Mouse (Mus musculus) embryonic facial prominence, embryonic 14.5 days (tissue): ENCODE results near the gene Nek2. TPM values are rescaled to one million over a fixed set of nuclear protein-coding genes. Genes with fewer than 3 reads are reported as not detected.

Experiments used
- ATAC-seq: fragments of 200-750 bp; cut with Nextera tagmentation; 2 replicates; pipeline ENCODE4 v1.8.0; 2017; ENCODE audit warnings: low read depth, moderate number of reproducible peaks, moderate TSS enrichment
- DNase-seq: peaks from one replicate; pipeline ENCODE4 v3.0.0-alpha.2; 2015; ENCODE audit warnings: low spot score
- H3K27ac ChIP-seq: fragments of 300-500 bp; sonication (generic); replicated peaks from 2 replicates; pipeline ENCODE4 v1.5.1; 2014; ENCODE audit warnings: low read depth, mild to moderate bottlenecking, low read length, moderate library complexity
- H3K27me3 ChIP-seq: fragments of 300-500 bp; sonication (generic); replicated peaks from 2 replicates; pipeline ENCODE4 v1.6.1; 2014; ENCODE audit warnings: low read length; ENCODE audit not compliant: control insufficient read depth, insufficient read depth
- H3K36me3 ChIP-seq: fragments of 300-500 bp; sonication (generic); 2 replicates; pipeline ENCODE4 v1.6.1; 2014; ENCODE audit warnings: low read length, mixed read lengths; ENCODE audit not compliant: control insufficient read depth, insufficient read depth
- H3K4me1 ChIP-seq: fragments of 300-500 bp; sonication (generic); 2 replicates; pipeline ENCODE4 v1.6.1; 2014; ENCODE audit warnings: antibody characterized with exemption, low read length; ENCODE audit not compliant: control insufficient read depth, insufficient read depth
- H3K4me2 ChIP-seq: fragments of 300-500 bp; sonication (generic); 2 replicates; pipeline ENCODE4 v1.6.1; 2014; ENCODE audit warnings: low read depth, mild to moderate bottlenecking, low read length, moderate library complexity, mixed read lengths
- H3K4me3 ChIP-seq: fragments of 300-500 bp; sonication (generic); 2 replicates; pipeline ENCODE4 v1.5.1; 2014; ENCODE audit warnings: low read depth, mild to moderate bottlenecking, low read length
- H3K9ac ChIP-seq: fragments of 300-500 bp; sonication (generic); 2 replicates; pipeline ENCODE4 v1.6.1; 2014; ENCODE audit warnings: low read depth, mild to moderate bottlenecking, low read length, moderate library complexity, mixed read lengths
- H3K9me3 ChIP-seq: fragments of 300-500 bp; sonication (generic); 2 replicates; pipeline ENCODE4 v1.6.1; 2016; ENCODE audit warnings: low read length; ENCODE audit not compliant: control insufficient read depth
- WGBS: fragments of 180-500 bp; shearing (Covaris S2); extraction: QIAGEN DNeasy Blood & Tissue Kit; methylation state at CpG from one replicate; pipeline ENCODE4 v1.1.7; 2014; 5-methylcytosine and 5-hydroxymethylcytosine counted together
- polyA plus RNA-seq: library from polyadenylated mRNA; unstranded; fragments of >200 nt; fragmentation: Nextera tagmentation; extraction: Ambion mirVana; gene quantifications from 2 replicates; pipeline ENCODE4 v1.2.1, GENCODE M21; 2014

Gene Nek2
- polyA plus RNA-seq, 1 experiment from 2014 or later, result 28.1 TPM

DNA sequence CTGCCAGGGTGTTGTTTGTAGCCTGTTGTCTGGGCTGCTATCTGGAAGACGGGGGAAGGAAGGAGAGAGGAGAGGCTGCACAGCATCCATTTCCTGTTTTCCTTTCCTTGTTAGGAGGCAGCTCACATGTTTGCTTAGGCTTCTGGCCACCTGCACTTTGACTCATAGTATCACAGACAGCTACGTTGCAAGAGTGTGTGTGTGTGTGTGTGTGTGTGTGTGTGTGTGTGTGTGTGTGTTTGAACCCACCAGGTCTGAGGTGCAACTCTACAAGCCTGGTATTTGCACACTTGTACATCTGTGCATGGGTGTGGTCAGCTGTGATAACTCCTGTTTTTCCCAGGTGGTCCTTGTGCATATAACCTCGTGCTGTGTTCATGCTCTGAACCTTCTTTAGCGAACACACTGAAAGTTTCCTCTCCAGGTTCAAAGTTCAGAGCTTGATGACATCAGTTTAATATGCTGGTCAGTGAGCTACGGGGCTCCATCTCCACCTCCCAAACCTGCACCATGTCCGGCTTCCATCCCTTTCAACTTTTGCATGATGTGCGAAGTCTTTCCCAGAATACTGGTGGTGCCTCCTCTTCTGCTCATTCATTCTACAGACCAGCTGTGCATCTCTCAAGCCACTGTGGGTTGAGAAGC lies 27.2 kb upstream of the Nek2 start:
- no peak for ATAC-seq
- no peak overlapping the region for H3K27ac ChIP-seq
- no peak overlapping the region for H3K4me3 ChIP-seq
- H3K4me1 ChIP-seq, result no peaks in the 10 kb centered on the region
- 70% methylated on average over 6 of the region's 7 CpGs for WGBS
- H3K27me3 ChIP-seq, result no peaks in the 10 kb centered on the region
- no peaks in the 10 kb centered on the region for H3K36me3 ChIP-seq
- DNase-seq, result no peak
- no peak overlapping the region for H3K4me2 ChIP-seq
- H3K9ac ChIP-seq, result no peak overlapping the region
- H3K9me3 ChIP-seq, result no peaks in the 10 kb centered on the region

DNA sequence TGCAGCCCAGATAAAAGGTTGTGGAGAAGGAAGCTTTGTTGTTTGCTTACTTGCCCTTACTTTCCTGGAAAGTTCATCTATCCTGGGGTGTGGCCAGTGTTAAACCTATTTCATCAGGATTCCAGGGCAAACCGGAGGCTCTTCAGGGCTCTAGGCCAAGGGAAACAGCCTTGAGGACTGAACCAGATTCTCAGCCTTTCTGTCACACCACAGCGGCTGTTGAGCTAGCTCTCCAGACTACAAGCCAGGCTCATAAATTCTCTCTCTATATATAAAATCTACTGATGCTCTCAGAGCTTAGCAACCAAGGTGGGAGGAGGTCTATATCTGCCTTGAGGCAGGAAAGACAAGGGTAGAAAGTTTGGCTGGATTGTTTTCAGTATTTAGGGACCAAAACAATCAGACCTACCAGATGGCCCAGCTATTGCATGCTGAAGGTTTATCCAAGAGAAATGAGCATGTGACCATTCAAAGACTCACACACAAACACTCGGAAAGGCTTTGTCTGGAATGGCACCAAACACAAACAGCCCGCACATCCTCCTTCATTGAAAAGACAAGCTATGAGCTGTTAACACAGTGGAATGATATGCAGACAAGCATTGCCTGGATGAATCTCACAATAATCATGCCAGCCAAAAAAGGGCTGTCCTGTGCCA lies 24.9 kb upstream of the Nek2 start:
- Histone ChIP-seq H3K4me2 (no peak overlapping the region), H3K4me3 (no peak overlapping the region), H3K27me3 (no peaks in the 10 kb centered on the region), H3K9ac (no peak overlapping the region), H3K4me1 (no peaks in the 10 kb centered on the region), H3K36me3 (no peaks in the 10 kb centered on the region), H3K27ac (no peak overlapping the region), H3K9me3 (no peaks in the 10 kb centered on the region)
- ATAC-seq, result no peak
- 82% methylated on average over 4 of the region's 4 CpGs for WGBS
- no peak for DNase-seq

- Histone ChIP-seq H3K4me3 (no peak overlapping the region), H3K4me2 (no peak overlapping the region), H3K9me3 (0 out of 2 replicates have a peak, but pooled peaks cover 5% of the 10 kb centered on the region), H3K27ac (0 out of 2 replicates have a peak overlapping the region, but pooled peaks have one; percentile 28), H3K4me1 (0 out of 2 replicates have a peak, but pooled peaks cover 4% of the 10 kb centered on the region), H3K36me3 (no peaks in the 10 kb centered on the region), H3K27me3 (no peaks in the 10 kb centered on the region), H3K9ac (no peak overlapping the region)
- peak; percentile 80 for ATAC-seq
- peak; percentile 61 for DNase-seq
- 58% methylated on average over 9 of the region's 9 CpGs for WGBS
Observed at GRCm38 (mm10) chr1:191802093-191802819, 19.0 kb upstream of the Nek2 start.

DNA sequence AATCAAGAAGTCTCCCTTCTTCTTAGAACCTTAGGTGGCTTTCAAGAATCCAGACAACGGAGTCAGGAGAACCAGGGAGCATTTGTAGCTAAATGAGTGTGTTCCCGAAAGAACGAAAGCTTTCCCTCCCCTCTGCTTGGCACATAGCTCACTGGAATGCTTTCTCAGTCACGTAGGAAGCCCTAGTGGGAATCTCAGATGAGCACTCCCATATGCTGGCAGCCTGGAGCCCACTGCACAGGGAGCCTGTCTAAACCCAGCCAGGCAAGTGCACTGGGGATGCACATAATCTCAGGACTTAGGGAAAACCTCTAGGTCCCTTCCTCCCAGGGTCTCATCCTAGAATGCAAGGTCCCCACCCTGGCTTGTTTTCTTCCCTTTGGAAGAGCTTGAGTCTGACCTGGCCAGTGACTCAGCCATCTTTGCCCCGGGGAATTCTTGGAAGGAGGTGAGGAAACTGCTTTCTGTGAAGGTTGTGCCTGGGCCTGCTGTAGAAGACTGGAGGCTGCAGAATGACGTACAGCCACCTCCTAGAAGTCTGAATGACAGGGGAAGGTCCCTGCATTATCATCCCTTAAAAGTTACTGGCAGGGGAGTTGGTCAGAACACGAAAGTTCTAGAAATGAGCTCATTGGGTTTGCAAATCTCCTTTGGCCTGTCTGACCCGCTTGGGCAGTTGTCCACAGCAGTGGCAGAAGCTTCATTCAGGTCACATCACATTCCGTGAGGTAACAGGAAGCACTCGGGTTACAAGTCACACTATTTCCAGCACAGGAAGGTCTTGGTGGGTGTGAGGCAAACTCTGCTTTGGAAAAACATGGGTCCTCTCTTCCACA lies 18.2 kb upstream of the Nek2 start:
- no peak overlapping the region for H3K4me2 ChIP-seq
- H3K27me3 ChIP-seq, result no peaks in the 10 kb centered on the region
- peak overlapping the region; percentile 15; the same call in 1 of the 2 replicates for H3K27ac ChIP-seq
- 0 out of 2 replicates have a peak, but pooled peaks cover 4% of the 10 kb centered on the region for H3K4me1 ChIP-seq
- H3K9ac ChIP-seq, result no peak overlapping the region
- DNase-seq (peak; percentile 44), ATAC-seq (peak; percentile 58; the same call in 1 of the 2 replicates)
- WGBS, result 55% methylated on average over 10 of the region's 10 CpGs
- no peaks in the 10 kb centered on the region for H3K36me3 ChIP-seq
- no peak overlapping the region for H3K4me3 ChIP-seq
- H3K9me3 ChIP-seq, result 0 out of 2 replicates have a peak, but pooled peaks cover 5% of the 10 kb centered on the region

DNA sequence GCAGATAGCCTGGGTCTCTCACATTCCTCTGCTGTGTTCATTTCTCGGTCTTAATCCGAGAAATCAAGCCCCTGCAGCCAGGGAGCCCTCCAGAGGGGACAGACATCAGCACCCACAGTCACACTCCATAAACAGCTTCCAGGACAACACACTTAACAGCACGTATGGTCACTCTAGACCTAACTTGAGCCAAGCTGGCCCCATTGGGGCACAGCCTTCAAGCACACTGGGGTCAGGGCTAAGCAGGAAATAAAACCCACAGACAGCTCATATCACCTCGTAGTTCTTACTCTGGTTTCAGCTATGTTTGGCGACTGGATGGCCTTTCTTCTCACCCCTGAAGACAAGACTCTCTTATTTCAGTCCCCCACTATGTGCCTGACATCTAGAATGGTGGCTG lies 16.5 kb upstream of the Nek2 start:
- no peak overlapping the region for H3K27ac ChIP-seq
- no peak for ATAC-seq
- H3K4me1 ChIP-seq, result 0 out of 2 replicates have a peak, but pooled peaks cover 7% of the 10 kb centered on the region
- no peak overlapping the region for H3K4me2 ChIP-seq
- no peak for DNase-seq
- 46% methylated on average over 5 of the region's 5 CpGs for whole genome bisulfite sequencing
- no peaks in the 10 kb centered on the region for H3K27me3 ChIP-seq
- H3K4me3 ChIP-seq, result no peak overlapping the region
- H3K36me3 ChIP-seq, result no peaks in the 10 kb centered on the region
- H3K9me3 ChIP-seq, result 0 out of 2 replicates have a peak, but pooled peaks cover 5% of the 10 kb centered on the region
- H3K9ac ChIP-seq, result no peak overlapping the region

DNA sequence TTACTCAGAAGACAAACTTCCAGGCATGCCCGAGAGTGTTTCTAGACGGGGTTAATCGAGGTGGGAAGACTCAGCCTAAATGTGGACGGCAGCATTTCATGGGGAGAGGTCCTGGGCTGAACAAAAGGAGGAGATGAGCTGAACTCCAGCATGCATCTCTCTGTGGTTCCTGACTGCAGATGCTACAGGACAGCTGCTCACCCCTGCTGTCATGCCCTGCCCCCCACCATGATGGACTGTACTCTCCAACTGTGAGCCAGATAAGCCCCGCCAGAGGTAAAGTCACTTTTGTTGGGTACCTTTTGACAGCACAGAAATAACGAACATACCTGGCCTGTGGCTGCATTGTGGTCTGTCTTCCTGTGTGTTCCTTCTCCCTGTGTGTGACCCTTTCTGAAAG lies 15.5 kb upstream of the Nek2 start:
- 0 out of 2 replicates have a peak, but pooled peaks cover 7% of the 10 kb centered on the region for H3K4me1 ChIP-seq

DNA sequence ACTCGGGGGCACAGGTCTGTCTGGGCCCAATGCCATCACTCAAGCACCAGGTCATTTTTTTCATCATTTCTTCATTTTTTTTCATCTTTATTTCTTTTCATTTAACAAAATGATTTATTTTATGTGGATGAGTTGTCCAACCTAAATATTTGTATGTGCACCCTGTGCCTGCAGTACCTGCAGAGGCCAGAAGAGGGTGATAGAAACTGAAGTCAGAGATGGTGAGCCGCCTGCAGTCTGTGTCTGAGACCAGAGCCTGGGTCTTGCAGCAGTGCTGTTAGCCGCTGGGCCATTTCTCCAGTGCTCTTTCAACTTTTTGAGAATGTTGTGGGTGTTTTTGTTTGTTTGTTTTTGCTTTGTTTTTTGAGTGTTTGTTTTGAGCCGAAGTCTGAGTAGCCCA lies 14.5 kb upstream of the Nek2 start:
- Histone ChIP-seq H3K4me3 (no peak overlapping the region), H3K9ac (no peak overlapping the region), H3K36me3 (no peaks in the 10 kb centered on the region), H3K27me3 (no peaks in the 10 kb centered on the region), H3K27ac (no peak overlapping the region), H3K9me3 (0 out of 2 replicates have a peak, but pooled peaks cover 5% of the 10 kb centered on the region), H3K4me1 (0 out of 2 replicates have a peak, but pooled peaks cover 7% of the 10 kb centered on the region), H3K4me2 (no peak overlapping the region)
- ATAC-seq, result no peak
- DNase-seq, result no peak
- WGBS, result 90% methylated on average over 4 of the region's 4 CpGs

More for the DNA sequence above, 15.5 kb upstream of the Nek2 start:
- H3K36me3 ChIP-seq, result no peaks in the 10 kb centered on the region
- no peaks in the 10 kb centered on the region for H3K27me3 ChIP-seq
- WGBS, result 75% methylated on average over 6 of the region's 6 CpGs
- H3K9ac ChIP-seq, result no peak overlapping the region
- no peak for DNase-seq
- no peak for ATAC-seq
- H3K27ac ChIP-seq, result no peak overlapping the region
- no peak overlapping the region for H3K4me2 ChIP-seq
- no peak overlapping the region for H3K4me3 ChIP-seq
- 0 out of 2 replicates have a peak, but pooled peaks cover 5% of the 10 kb centered on the region for H3K9me3 ChIP-seq

GRCm38 (mm10) chr1:191807979-191808378 lies 13.3 kb upstream of the Nek2 start:
- DNase-seq, result no peak
- no peak overlapping the region for H3K27ac ChIP-seq
- H3K4me2 ChIP-seq, result no peak overlapping the region
- WGBS, result 74% methylated on average over 7 of the region's 7 CpGs
- H3K27me3 ChIP-seq, result no peaks in the 10 kb centered on the region
- no peak for ATAC-seq
- H3K9ac ChIP-seq, result no peak overlapping the region
- H3K4me1 ChIP-seq, result 0 out of 2 replicates have a peak, but pooled peaks cover 3% of the 10 kb centered on the region
- no peaks in the 10 kb centered on the region for H3K36me3 ChIP-seq
- H3K4me3 ChIP-seq, result no peak overlapping the region
- H3K9me3 ChIP-seq, result 0 out of 2 replicates have a peak, but pooled peaks cover 5% of the 10 kb centered on the region
